Mouse (Mus musculus): Measurements from ENCODE around the gene Wtip. TPM values are rescaled to one million over a fixed set of nuclear protein-coding genes. Genes with fewer than 3 reads are reported as not detected.
"Not testable (repeated sequence)": the region's sequence is repeated elsewhere in the genome, so short reads cannot be mapped to it uniquely, and the experiment has no call there.

The Wtip gene
- polyA plus RNA-seq, 1 experiment from 2014 or later = 5.3 TPM

DNA sequence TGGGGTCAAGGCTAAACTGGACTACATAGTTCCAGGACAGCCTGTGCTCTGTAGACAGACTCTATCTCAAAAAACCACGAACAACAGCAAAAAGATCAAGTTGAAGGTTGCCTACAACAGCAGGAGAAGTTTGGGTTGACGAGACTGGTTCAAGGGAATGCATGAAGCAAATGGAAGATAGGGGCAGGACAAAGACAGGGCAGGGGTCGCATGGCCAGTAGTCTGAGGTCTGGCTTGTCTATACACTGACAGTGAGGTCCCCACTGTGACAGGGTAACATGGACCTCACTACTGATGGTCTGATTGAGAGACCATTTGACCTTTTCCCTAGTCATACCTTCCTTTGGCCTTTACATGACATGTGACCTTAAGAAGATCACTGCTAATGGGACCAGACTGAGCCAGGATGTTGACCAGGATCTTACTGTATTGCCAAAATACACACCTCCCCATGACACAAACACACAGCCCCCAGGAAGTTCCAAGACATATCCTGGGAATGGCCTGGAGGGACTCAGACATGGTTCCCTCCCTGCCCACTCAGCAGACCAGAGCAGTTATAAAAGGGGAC lies 38.1 kb downstream of the Wtip start, which contains the start of gene Scgb1b30:
Scgb1b30 (plus strand) TSS at position 521 of the 571 bp plus-strand sequence.
- no peak for DNase-seq (ENCODE audit: low spot score)
- H3K9me3 ChIP-seq (ENCODE audit: control insufficient read depth, low read length) = peaks cover 4% of the 10 kb centered on the region; the same call in 1 of the 2 replicates
- H3K4me2 ChIP-seq (ENCODE audit: low read depth) = no peak within 1 kb of the TSS
- ATAC-seq (ENCODE audit: insufficient read depth, low FRiP score, low TSS enrichment) = no peak
- no peak within 1 kb of the TSS for H3K27ac ChIP-seq (ENCODE audit: low read depth, low read length)
- no peaks in the 10 kb centered on the region for H3K27me3 ChIP-seq (ENCODE audit: control insufficient read depth, insufficient read depth, low read length)
- 66% methylated on average over 3 of the region's 3 CpGs for WGBS
- no peaks in the 10 kb centered on the region for H3K4me1 ChIP-seq (ENCODE audit: control insufficient read depth, insufficient read depth, low read length)
- H3K9ac ChIP-seq (ENCODE audit: low read length) = no peak within 1 kb of the TSS
- no peaks in the 10 kb centered on the region for H3K36me3 ChIP-seq (ENCODE audit: control insufficient read depth, insufficient read depth, low read length)
- H3K4me3 ChIP-seq (ENCODE audit: low read depth, low read length) = no peak within 1 kb of the TSS

DNA sequence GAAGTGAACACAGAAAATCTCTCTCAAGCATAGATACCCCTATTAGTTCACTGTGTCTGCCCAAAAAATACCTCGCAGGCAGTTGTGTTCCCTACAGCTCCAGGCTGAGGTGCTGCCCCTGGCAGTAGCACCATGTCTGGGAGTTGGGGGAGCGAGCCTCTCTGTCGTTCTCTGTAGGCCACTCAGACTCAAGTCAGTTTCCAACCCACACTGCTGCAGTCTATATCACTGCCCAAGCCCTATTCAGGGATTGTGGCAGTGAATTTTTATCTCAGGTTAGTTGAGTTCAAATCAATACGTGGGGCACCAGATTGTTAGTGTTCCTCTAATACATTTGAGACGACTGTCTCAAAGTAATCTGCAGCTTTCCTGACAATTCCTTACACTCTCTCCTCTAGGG lies 64.9 kb downstream of the Wtip start:
- H3K9ac ChIP-seq (ENCODE audit: low read length); H3K9me3 ChIP-seq (ENCODE audit: control insufficient read depth, low read length); H3K4me2 ChIP-seq (ENCODE audit: low read depth); H3K4me1 ChIP-seq (ENCODE audit: control insufficient read depth, insufficient read depth, low read length); H3K27me3 ChIP-seq (ENCODE audit: control insufficient read depth, insufficient read depth, low read length); DNase-seq (ENCODE audit: low spot score); ATAC-seq (ENCODE audit: insufficient read depth, low FRiP score, low TSS enrichment); H3K36me3 ChIP-seq (ENCODE audit: control insufficient read depth, insufficient read depth, low read length); H3K27ac ChIP-seq (ENCODE audit: low read depth, low read length); H3K4me3 ChIP-seq (ENCODE audit: low read depth, low read length): not testable (repeated sequence)
- 84% methylated on average over 5 of the region's 5 CpGs for WGBS

Other genes with a start within 250 kb of the Wtip start
- not detected in 2 replicates for gene Scgb2b26, start 188.2 kb downstream of the Wtip start, polyA plus RNA-seq (2014; fragmentation: Nextera tagmentation; extraction: Ambion mirVana)
- not detected in 2 replicates for gene Scgb2b27, start 119.3 kb downstream of the Wtip start, polyA plus RNA-seq (2014; fragmentation: Nextera tagmentation; extraction: Ambion mirVana)
- gene Scgb1b27, start 111.8 kb downstream of the Wtip start, polyA plus RNA-seq (2014; fragmentation: Nextera tagmentation; extraction: Ambion mirVana) = not detected in 2 replicates
- not detected in 2 replicates for gene Scgb1b30, start 37.8 kb downstream of the Wtip start, polyA plus RNA-seq (2014; fragmentation: Nextera tagmentation; extraction: Ambion mirVana)
- gene Uba2, start 36.3 kb upstream of the Wtip start, polyA plus RNA-seq (2014; fragmentation: Nextera tagmentation; extraction: Ambion mirVana) = 261 and 264 TPM in 2 replicates
- gene Pdcd2l, start 63.4 kb upstream of the Wtip start, polyA plus RNA-seq (2014; fragmentation: Nextera tagmentation; extraction: Ambion mirVana) = 60.8 and 64.4 TPM in 2 replicates
- 306 and 324 TPM in 2 replicates for gene Gpi1, start 97.1 kb upstream of the Wtip start, polyA plus RNA-seq (2014; fragmentation: Nextera tagmentation; extraction: Ambion mirVana)
- 0.69 and 1.2 TPM in 2 replicates for gene Gm6096, start 117.8 kb upstream of the Wtip start, polyA plus RNA-seq (2014; fragmentation: Nextera tagmentation; extraction: Ambion mirVana)
- 34.4 and 35.7 TPM in 2 replicates for gene 4931406P16Rik, start 180.3 kb upstream of the Wtip start, polyA plus RNA-seq (2014; fragmentation: Nextera tagmentation; extraction: Ambion mirVana)